Mouse (Mus musculus): ENCODE results near the gene 4933425L06Rik. TPM values are rescaled to one million over a fixed set of nuclear protein-coding genes. Genes with fewer than 3 reads are reported as not detected.

4933425L06Rik gene
- polyA plus RNA-seq, 1 experiment from 2014 or later = not detected

GRCm38 (mm10) chr13:105054181-105054940 lies 27.6 kb upstream of the 4933425L06Rik start, which contains the start of gene Rgs7bp:
Gene Rgs7bp, minus strand, starts transcription at chr13:105054930.
- ATAC-seq (ENCODE audit: low read depth) (peak; percentile 90), DNase-seq (ENCODE audit: low spot score) (peak; percentile 84)
- no peaks in the 10 kb centered on the region for H3K36me3 ChIP-seq (ENCODE audit: control insufficient read depth, insufficient read depth, low read length)
- WGBS = under 1% methylated on average over 39 of the region's 75 CpGs
- 0 out of 2 replicates have a peak, but pooled peaks cover 16% of the 10 kb centered on the region for H3K27me3 ChIP-seq (replicated peaks; ENCODE audit: control insufficient read depth, insufficient read depth, low read length)
- peak within 1 kb of the TSS; percentile 76 for H3K27ac ChIP-seq (replicated peaks; ENCODE audit: low read depth, low read length)
- H3K9ac ChIP-seq (ENCODE audit: low read depth, low read length) = peak within 1 kb of the TSS; percentile 73
- peak within 1 kb of the TSS; percentile 68 for H3K4me3 ChIP-seq (ENCODE audit: low read depth, low read length)
- peaks cover 11% of the 10 kb centered on the region; the same call in 1 of the 2 replicates for H3K4me1 ChIP-seq (ENCODE audit: control insufficient read depth, insufficient read depth, low read length)
- H3K4me2 ChIP-seq (ENCODE audit: low read depth, low read length) = peak within 1 kb of the TSS; percentile 91
- no peaks in the 10 kb centered on the region for H3K9me3 ChIP-seq (ENCODE audit: control insufficient read depth, low read length)

DNA sequence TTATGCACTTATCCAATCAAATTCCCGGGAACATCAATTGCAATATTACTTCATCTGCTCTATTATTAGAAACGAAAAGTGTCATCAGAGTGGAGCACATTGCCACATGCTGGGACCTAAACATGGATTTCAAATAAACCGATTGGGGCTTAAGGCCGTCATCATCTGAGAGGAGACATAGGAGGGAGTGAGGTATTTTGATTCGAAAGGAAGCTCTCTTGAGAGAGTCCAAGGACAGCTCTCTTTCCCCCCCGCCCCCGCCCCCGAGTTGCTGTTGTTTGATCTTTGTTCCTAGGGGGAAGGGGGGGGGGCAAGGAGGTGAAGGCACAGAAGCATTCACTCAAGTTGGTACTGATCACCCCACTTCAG lies 27.0 kb upstream of the 4933425L06Rik start:
- H3K27me3 ChIP-seq (replicated peaks; ENCODE audit: control insufficient read depth, insufficient read depth, low read length) = 0 out of 2 replicates have a peak, but pooled peaks cover 16% of the 10 kb centered on the region
- H3K36me3 ChIP-seq (ENCODE audit: control insufficient read depth, insufficient read depth, low read length) = no peaks in the 10 kb centered on the region
- H3K4me1 ChIP-seq (ENCODE audit: control insufficient read depth, insufficient read depth, low read length) = peaks cover 11% of the 10 kb centered on the region; the same call in 1 of the 2 replicates
- H3K9ac ChIP-seq (ENCODE audit: low read depth, low read length) = peak overlapping the region; percentile 73
- DNase-seq (ENCODE audit: low spot score) = no peak
- peak overlapping the region; percentile 91 for H3K4me2 ChIP-seq (ENCODE audit: low read depth, low read length)
- H3K9me3 ChIP-seq (ENCODE audit: control insufficient read depth, low read length) = no peaks in the 10 kb centered on the region
- peak overlapping the region; percentile 68 for H3K4me3 ChIP-seq (ENCODE audit: low read depth, low read length)
- H3K27ac ChIP-seq (replicated peaks; ENCODE audit: low read depth, low read length) = no peak overlapping the region
- 0% methylated on average over 8 of the region's 8 CpGs for WGBS
- ATAC-seq (ENCODE audit: low read depth) = 0 out of 2 replicates have a peak, but pooled peaks have one; percentile 5

DNA sequence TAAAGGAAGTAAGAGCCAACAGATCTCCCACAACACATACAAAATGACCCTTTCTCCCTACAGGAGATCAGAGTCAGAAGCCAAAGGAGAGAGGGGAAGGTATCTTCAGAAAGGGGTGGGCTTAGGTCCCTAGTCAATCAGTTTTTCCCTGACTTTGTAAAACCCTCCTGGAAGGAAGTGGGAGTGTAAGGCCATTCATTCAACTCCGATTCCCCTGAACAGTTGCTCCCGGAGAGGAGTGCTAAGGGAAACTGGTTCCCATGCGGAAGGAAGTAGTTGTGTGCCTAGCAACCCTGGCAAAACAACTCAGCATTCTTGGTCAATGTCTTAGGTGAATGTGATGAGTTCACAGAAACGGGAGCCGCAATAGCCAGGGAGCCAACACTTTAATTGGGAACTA lies 26.5 kb upstream of the 4933425L06Rik start:
- H3K4me1 ChIP-seq (ENCODE audit: control insufficient read depth, insufficient read depth, low read length) = peaks cover 11% of the 10 kb centered on the region; the same call in 1 of the 2 replicates
- H3K4me3 ChIP-seq (ENCODE audit: low read depth, low read length) = peak overlapping the region; percentile 68
- 20% methylated on average over 5 of the region's 5 CpGs for WGBS
- ATAC-seq (ENCODE audit: low read depth) (no peak), DNase-seq (ENCODE audit: low spot score) (peak; percentile 54)
- peak overlapping the region; percentile 91 for H3K4me2 ChIP-seq (ENCODE audit: low read depth, low read length)
- H3K27me3 ChIP-seq (replicated peaks; ENCODE audit: control insufficient read depth, insufficient read depth, low read length) = 0 out of 2 replicates have a peak, but pooled peaks cover 16% of the 10 kb centered on the region
- no peaks in the 10 kb centered on the region for H3K9me3 ChIP-seq (ENCODE audit: control insufficient read depth, low read length)
- H3K36me3 ChIP-seq (ENCODE audit: control insufficient read depth, insufficient read depth, low read length) = no peaks in the 10 kb centered on the region
- no peak overlapping the region for H3K27ac ChIP-seq (replicated peaks; ENCODE audit: low read depth, low read length)
- H3K9ac ChIP-seq (ENCODE audit: low read depth, low read length) = no peak overlapping the region

GRCm38 (mm10) chr13:105066119-105066518 lies 15.8 kb upstream of the 4933425L06Rik start:
- no peaks in the 10 kb centered on the region for H3K9me3 ChIP-seq (ENCODE audit: control insufficient read depth, low read length)
- no peak overlapping the region for H3K27ac ChIP-seq (replicated peaks; ENCODE audit: low read depth, low read length)
- no peak overlapping the region for H3K9ac ChIP-seq (ENCODE audit: low read depth, low read length)
- H3K4me1 ChIP-seq (ENCODE audit: control insufficient read depth, insufficient read depth, low read length) = no peaks in the 10 kb centered on the region
- DNase-seq (ENCODE audit: low spot score) (no peak), ATAC-seq (ENCODE audit: low read depth) (no peak)
- H3K4me2 ChIP-seq (ENCODE audit: low read depth, low read length) = no peak overlapping the region
- H3K27me3 ChIP-seq (replicated peaks; ENCODE audit: control insufficient read depth, insufficient read depth, low read length) = no peaks in the 10 kb centered on the region
- H3K4me3 ChIP-seq (ENCODE audit: low read depth, low read length) = no peak overlapping the region
- no peaks in the 10 kb centered on the region for H3K36me3 ChIP-seq (ENCODE audit: control insufficient read depth, insufficient read depth, low read length)

DNA sequence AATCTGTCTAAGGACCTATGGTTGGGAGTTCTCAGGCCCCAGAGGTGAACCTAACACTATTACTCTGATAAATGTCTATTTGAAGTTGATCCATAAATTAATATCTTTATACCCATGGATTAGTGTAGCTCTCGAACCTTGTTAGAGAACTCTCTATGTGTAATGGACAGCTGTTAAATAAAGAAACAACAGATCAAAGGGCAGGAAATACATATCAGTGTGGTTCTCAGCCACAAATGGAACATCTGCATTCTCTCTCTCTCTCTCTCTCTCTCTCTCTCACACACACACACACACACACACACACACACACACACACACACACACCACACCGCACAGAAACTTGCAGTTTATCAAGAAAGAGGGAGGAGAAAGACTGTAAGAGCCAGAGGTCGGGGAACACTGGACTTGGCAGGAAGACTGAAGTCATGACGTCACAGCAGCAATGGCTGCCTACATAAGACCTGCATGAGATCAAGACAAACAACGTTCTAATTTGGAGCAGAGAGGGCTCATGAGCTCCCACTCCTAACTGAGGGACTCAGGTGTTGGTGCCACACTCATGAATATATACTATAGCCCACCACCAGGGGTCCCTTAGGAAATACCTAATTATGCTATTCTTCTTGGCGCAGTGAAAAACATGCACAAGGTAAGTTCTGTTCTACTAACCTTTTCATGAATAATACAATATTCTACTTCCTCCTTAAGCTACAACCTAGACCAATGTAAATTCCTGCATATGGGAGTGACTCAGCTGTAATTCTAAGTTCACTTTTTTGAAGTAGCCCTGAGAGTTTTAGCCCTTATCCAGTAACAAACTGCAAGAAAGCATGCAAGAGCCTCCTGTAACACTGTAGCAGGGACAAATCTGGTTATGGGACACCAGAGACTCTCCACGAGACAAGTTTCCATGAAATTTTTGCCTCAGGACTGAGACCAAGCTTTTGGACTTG lies 14.8 kb upstream of the 4933425L06Rik start:
- DNase-seq (ENCODE audit: low spot score) (no peak), ATAC-seq (ENCODE audit: low read depth) (no peak)
- H3K9me3 ChIP-seq (ENCODE audit: control insufficient read depth, low read length) = no peaks in the 10 kb centered on the region
- WGBS = 60% methylated on average over 7 of the region's 7 CpGs
- no peak overlapping the region for H3K4me2 ChIP-seq (ENCODE audit: low read depth, low read length)
- no peaks in the 10 kb centered on the region for H3K27me3 ChIP-seq (replicated peaks; ENCODE audit: control insufficient read depth, insufficient read depth, low read length)
- H3K9ac ChIP-seq (ENCODE audit: low read depth, low read length) = no peak overlapping the region
- no peaks in the 10 kb centered on the region for H3K4me1 ChIP-seq (ENCODE audit: control insufficient read depth, insufficient read depth, low read length)
- no peak overlapping the region for H3K27ac ChIP-seq (replicated peaks; ENCODE audit: low read depth, low read length)
- H3K36me3 ChIP-seq (ENCODE audit: control insufficient read depth, insufficient read depth, low read length) = no peaks in the 10 kb centered on the region
- H3K4me3 ChIP-seq (ENCODE audit: low read depth, low read length) = no peak overlapping the region

- Histone ChIP-seq H3K4me2 (ENCODE audit: low read depth, low read length) (no peak overlapping the region), H3K27ac (replicated peaks; ENCODE audit: low read depth, low read length) (no peak overlapping the region), H3K9me3 (ENCODE audit: control insufficient read depth, low read length) (no peaks in the 10 kb centered on the region), H3K27me3 (replicated peaks; ENCODE audit: control insufficient read depth, insufficient read depth, low read length) (no peaks in the 10 kb centered on the region), H3K4me3 (ENCODE audit: low read depth, low read length) (no peak overlapping the region), H3K4me1 (ENCODE audit: control insufficient read depth, insufficient read depth, low read length) (no peaks in the 10 kb centered on the region), H3K36me3 (ENCODE audit: control insufficient read depth, insufficient read depth, low read length) (no peaks in the 10 kb centered on the region), H3K9ac (ENCODE audit: low read depth, low read length) (no peak overlapping the region)
- 89% methylated on average over 3 of the region's 3 CpGs for WGBS
- DNase-seq (ENCODE audit: low spot score) = no peak
- ATAC-seq (ENCODE audit: low read depth) = no peak
Measured at GRCm38 (mm10) chr13:105089276-105089675, 7.4 kb downstream of the 4933425L06Rik start.

DNA sequence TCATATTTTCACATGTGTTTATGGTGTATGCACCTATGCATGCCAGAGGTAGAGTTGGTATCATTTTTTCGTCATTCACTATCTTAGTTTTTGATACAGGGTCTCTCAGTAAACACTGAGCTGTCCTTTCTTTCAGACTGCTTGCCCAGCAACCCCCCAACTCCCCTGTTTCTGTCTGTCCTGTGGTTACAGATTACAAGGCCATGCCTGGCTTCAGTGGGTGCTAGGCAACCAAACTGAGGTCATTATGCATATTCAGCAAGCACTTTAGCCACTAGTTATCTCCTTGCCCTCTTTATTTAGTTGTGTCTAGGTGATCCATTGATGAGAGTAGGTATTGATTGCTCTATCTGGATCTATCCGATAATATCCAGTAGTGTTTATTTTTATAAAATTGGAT lies 14.4 kb downstream of the 4933425L06Rik start:
- Histone ChIP-seq H3K9me3 (ENCODE audit: control insufficient read depth, low read length) (no peaks in the 10 kb centered on the region), H3K4me3 (ENCODE audit: low read depth, low read length) (no peak overlapping the region), H3K4me1 (ENCODE audit: control insufficient read depth, insufficient read depth, low read length) (no peaks in the 10 kb centered on the region), H3K4me2 (ENCODE audit: low read depth, low read length) (no peak overlapping the region), H3K9ac (ENCODE audit: low read depth, low read length) (no peak overlapping the region), H3K36me3 (ENCODE audit: control insufficient read depth, insufficient read depth, low read length) (no peaks in the 10 kb centered on the region), H3K27ac (replicated peaks; ENCODE audit: low read depth, low read length) (no peak overlapping the region), H3K27me3 (replicated peaks; ENCODE audit: control insufficient read depth, insufficient read depth, low read length) (no peaks in the 10 kb centered on the region)
- DNase-seq (ENCODE audit: low spot score) (no peak), ATAC-seq (ENCODE audit: low read depth) (no peak)
- WGBS = 77% methylated on average over 2 of the region's 2 CpGs

DNA sequence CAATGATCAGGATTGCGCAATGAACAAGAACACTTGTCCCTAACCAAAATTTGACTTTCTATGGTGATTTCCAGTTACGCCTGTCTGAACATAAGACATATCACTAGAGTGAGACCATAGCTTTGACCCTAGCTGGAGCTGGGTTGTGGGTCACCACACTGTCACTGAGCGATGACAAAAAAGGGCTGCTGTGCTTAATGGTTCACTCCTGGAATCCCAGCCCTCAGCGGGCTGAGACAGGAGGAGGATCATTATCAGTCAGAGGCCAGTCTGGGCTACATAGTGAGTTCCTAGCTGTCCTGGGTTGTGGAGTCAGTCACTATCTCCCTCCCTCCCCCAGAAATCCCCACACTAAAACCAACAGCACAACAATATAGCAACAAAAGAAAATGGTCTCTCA lies 18.8 kb downstream of the 4933425L06Rik start:
- no peak for DNase-seq (ENCODE audit: low spot score)
- Histone ChIP-seq H3K27ac (replicated peaks; ENCODE audit: low read depth, low read length) (no peak overlapping the region), H3K4me1 (ENCODE audit: control insufficient read depth, insufficient read depth, low read length) (no peaks in the 10 kb centered on the region), H3K9ac (ENCODE audit: low read depth, low read length) (no peak overlapping the region), H3K27me3 (replicated peaks; ENCODE audit: control insufficient read depth, insufficient read depth, low read length) (no peaks in the 10 kb centered on the region), H3K4me3 (ENCODE audit: low read depth, low read length) (no peak overlapping the region), H3K9me3 (ENCODE audit: control insufficient read depth, low read length) (no peaks in the 10 kb centered on the region), H3K4me2 (ENCODE audit: low read depth, low read length) (no peak overlapping the region), H3K36me3 (ENCODE audit: control insufficient read depth, insufficient read depth, low read length) (no peaks in the 10 kb centered on the region)
- ATAC-seq (ENCODE audit: low read depth) = no peak
- 81% methylated on average over 4 of the region's 4 CpGs for WGBS

Data from embryonic facial prominence, embryonic 14.5 days (tissue).